Mouse (Mus musculus) left cerebral cortex, postnatal 36 days (tissue): ENCODE results near the gene Gm28845. TPM values are rescaled to one million over a fixed set of nuclear protein-coding genes. Genes with fewer than 3 reads are reported as not detected.

ENCODE experiments used
- total RNA-seq, 2 experiments: library from RNA; stranded (reverse); gene quantifications; 2 replicates each; pipeline ENCODE4 v1.2.3; 2021

Gene Gm28845
- total RNA-seq, 2 experiments from 2014 or later: 0.84 to 0.86 TPM

Other genes starting within 250 kb of the Gm28845 start
- gene Plekhm3, start 162.7 kb downstream of the Gm28845 start, total RNA-seq: 10 to 100 TPM; 34.6 to 40.4 TPM
- not detected for gene Akr1cl, start 86.8 kb downstream of the Gm28845 start, total RNA-seq
- gene Cryge, start 68.4 kb downstream of the Gm28845 start, total RNA-seq: not detected
- not detected for gene Crygd, start 56.1 kb downstream of the Gm28845 start, total RNA-seq
- not detected for gene Crygc, start 45.9 kb downstream of the Gm28845 start, total RNA-seq
- not detected for gene Crygb, start 37.3 kb downstream of the Gm28845 start, total RNA-seq
- gene Cryga, start 16.2 kb downstream of the Gm28845 start, total RNA-seq: under 1 TPM in 1 of 2 experiments, not detected in 1; 1.00 TPM
- gene D630023F18Rik, start 3.7 kb upstream of the Gm28845 start, total RNA-seq: 1 to 10 TPM; 6.7 to 7.2 TPM
- gene Idh1, start 66.9 kb upstream of the Gm28845 start, total RNA-seq: 10 to 100 TPM; 40.2 to 45.9 TPM
- gene Pikfyve, start 67.1 kb upstream of the Gm28845 start, total RNA-seq: 10 to 100 TPM; 48.7 to 54.9 TPM
- 1 to 10 TPM; 1.7 to 2.2 TPM for gene Pth2r, start 162.5 kb upstream of the Gm28845 start, total RNA-seq